Mouse (Mus musculus): Measurements from ENCODE around the gene Sugct.

DNA sequence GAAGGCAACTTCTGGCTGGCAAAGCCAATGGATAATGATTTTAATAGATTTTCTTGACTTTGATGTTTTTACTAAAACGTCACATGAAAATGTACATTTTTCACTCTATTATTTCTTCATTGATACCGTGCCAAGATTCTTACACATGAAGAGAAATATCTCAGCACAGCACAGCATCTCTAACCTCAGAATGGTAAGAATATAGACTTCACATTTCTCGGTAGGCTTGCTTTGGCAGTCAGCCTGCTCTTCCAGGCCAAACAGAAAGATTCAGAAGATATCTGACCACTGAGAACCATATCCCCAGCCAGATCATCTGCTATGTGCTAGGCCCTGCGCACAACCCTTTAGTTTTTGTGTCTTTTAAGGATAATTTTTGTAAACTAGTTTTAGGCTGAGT lies 657.0 kb downstream of the Sugct start:
- TF ChIP-seq FLI1 (IDR thresholded peaks at IDR 0.05; ENCODE audit: low read length) (no peak), GATA1 (IDR thresholded peaks at IDR 0.05; ENCODE audit: borderline replicate concordance, low read length) (no peak)
